Mouse (Mus musculus) embryonic facial prominence, embryonic 15.5 days (tissue): ENCODE results near the gene Gm20547. TPM values are rescaled to one million over a fixed set of nuclear protein-coding genes. Genes with fewer than 3 reads are reported as not detected.

ENCODE experiments used
- ATAC-seq: fragments of 200-750 bp; cut with Nextera tagmentation; 2 replicates; pipeline ENCODE4 v1.8.0; 2017; ENCODE audit warnings: low read depth, moderate TSS enrichment; ENCODE audit not compliant: insufficient number of reproducible peaks, low FRiP score, low TSS enrichment
- H3K27ac ChIP-seq: fragments of 300-500 bp; sonication (generic); replicated peaks from 2 replicates; pipeline ENCODE4 v1.5.1; 2015; ENCODE audit warnings: mild to moderate bottlenecking, inconsistent platforms
- H3K27me3 ChIP-seq: fragments of 300-500 bp; sonication (generic); 2 replicates; pipeline ENCODE4 v1.6.1; 2015; ENCODE audit warnings: inconsistent platforms
- H3K36me3 ChIP-seq: fragments of 300-500 bp; sonication (generic); 2 replicates; pipeline ENCODE4 v1.6.1; 2015; ENCODE audit warnings: mild to moderate bottlenecking, inconsistent platforms
- H3K4me1 ChIP-seq: fragments of 300-500 bp; sonication (generic); 2 replicates; pipeline ENCODE4 v1.6.1; 2015; ENCODE audit warnings: inconsistent platforms
- H3K4me2 ChIP-seq: fragments of 300-500 bp; sonication (generic); replicated peaks from 2 replicates; pipeline ENCODE4 v1.6.1; 2015; ENCODE audit warnings: mild to moderate bottlenecking, inconsistent platforms
- H3K4me3 ChIP-seq: fragments of 300-500 bp; sonication (generic); replicated peaks from 2 replicates; pipeline ENCODE4 v1.5.1; 2015; ENCODE audit warnings: mild to moderate bottlenecking, inconsistent platforms
- H3K9ac ChIP-seq: fragments of 300-500 bp; sonication (generic); 2 replicates; pipeline ENCODE4 v1.6.1; 2015; ENCODE audit warnings: inconsistent platforms
- H3K9me3 ChIP-seq: fragments of 300-500 bp; sonication (generic); replicated peaks from 2 replicates; pipeline ENCODE4 v1.6.1; 2016; ENCODE audit warnings: inconsistent platforms
- WGBS: fragments of 180-500 bp; shearing (Covaris S2); methylation state at CpG from one replicate; pipeline ENCODE4 v1.1.7; 2015; 5-methylcytosine and 5-hydroxymethylcytosine counted together
- polyA plus RNA-seq: library from polyadenylated mRNA; unstranded; fragments of >200 nt; fragmentation: Nextera tagmentation; extraction: Ambion mirVana; gene quantifications from 2 replicates; pipeline ENCODE4 v1.2.1, GENCODE M21; 2015

The Gm20547 gene
- polyA plus RNA-seq, 1 experiment from 2014 or later = not detected

GRCm38 (mm10) chr17:34879336-34879879 lies 2.4 kb downstream of the Gm20547 start, which contains the start of gene Zbtb12:
Gene Zbtb12, plus strand, starts transcription at chr17:34879483.
- H3K36me3 ChIP-seq = no peaks in the 10 kb centered on the region
- H3K27me3 ChIP-seq = no peaks in the 10 kb centered on the region
- H3K4me2 ChIP-seq = no peak within 1 kb of the TSS
- H3K4me1 ChIP-seq = peaks cover 25% of the 10 kb centered on the region
- no peak within 1 kb of the TSS for H3K27ac ChIP-seq
- 44% methylated on average over 11 of the region's 11 CpGs for WGBS
- no peak for ATAC-seq
- no peak within 1 kb of the TSS for H3K4me3 ChIP-seq
- no peak within 1 kb of the TSS for H3K9ac ChIP-seq
- no peaks in the 10 kb centered on the region for H3K9me3 ChIP-seq

- 86% methylated on average over 6 of the region's 6 CpGs for WGBS
These were observed 7.5 kb downstream of the Gm20547 start for GRCm38 (mm10) chr17:34874321-34874720.

GRCm38 (mm10) chr17:34865981-34866380 lies 15.9 kb downstream of the Gm20547 start:
- ATAC-seq = no peak
- no peaks in the 10 kb centered on the region for H3K9me3 ChIP-seq
- no peak overlapping the region for H3K4me2 ChIP-seq
- H3K4me3 ChIP-seq = no peak overlapping the region
- no peaks in the 10 kb centered on the region for H3K36me3 ChIP-seq
- H3K27ac ChIP-seq = no peak overlapping the region
- H3K9ac ChIP-seq = no peak overlapping the region
- H3K4me1 ChIP-seq = no peaks in the 10 kb centered on the region
- H3K27me3 ChIP-seq = no peaks in the 10 kb centered on the region
- WGBS = 52% methylated on average over 7 of the region's 7 CpGs

More at GRCm38 (mm10) chr17:34874321-34874720, 7.5 kb downstream of the Gm20547 start:
- Histone ChIP-seq H3K4me2 (no peak overlapping the region), H3K4me3 (no peak overlapping the region), H3K9ac (no peak overlapping the region), H3K27ac (no peak overlapping the region), H3K27me3 (no peaks in the 10 kb centered on the region), H3K9me3 (no peaks in the 10 kb centered on the region), H3K36me3 (no peaks in the 10 kb centered on the region), H3K4me1 (no peaks in the 10 kb centered on the region)
- no peak for ATAC-seq

GRCm38 (mm10) chr17:34862416-34863081 lies 19.3 kb downstream of the Gm20547 start, which contains the start of gene Cfb:
Gene Cfb, minus strand, starts transcription at chr17:34862518.
- WGBS = 66% methylated on average over 8 of the region's 8 CpGs
- H3K4me1 ChIP-seq = no peaks in the 10 kb centered on the region
- H3K27me3 ChIP-seq = no peaks in the 10 kb centered on the region
- no peak within 1 kb of the TSS for H3K27ac ChIP-seq
- ATAC-seq = no peak
- H3K36me3 ChIP-seq = no peaks in the 10 kb centered on the region; the same call in 1 of the 2 replicates
- H3K4me3 ChIP-seq = no peak within 1 kb of the TSS
- H3K4me2 ChIP-seq = no peak within 1 kb of the TSS
- no peak within 1 kb of the TSS for H3K9ac ChIP-seq
- no peaks in the 10 kb centered on the region for H3K9me3 ChIP-seq

- H3K9ac ChIP-seq = no peak overlapping the region
These were observed 20.0 kb downstream of the Gm20547 start for GRCm38 (mm10) chr17:34861704-34862415.

GRCm38 (mm10) chr17:34860514-34860913 lies 21.3 kb downstream of the Gm20547 start:
- Histone ChIP-seq H3K27me3 (no peaks in the 10 kb centered on the region), H3K4me2 (no peak overlapping the region), H3K9me3 (no peaks in the 10 kb centered on the region), H3K27ac (no peak overlapping the region), H3K4me3 (no peak overlapping the region), H3K36me3 (peaks cover 15% of the 10 kb centered on the region), H3K4me1 (no peaks in the 10 kb centered on the region), H3K9ac (no peak overlapping the region)
- no peak for ATAC-seq
- 83% methylated on average over 9 of the region's 9 CpGs for WGBS

More at GRCm38 (mm10) chr17:34861704-34862415, 20.0 kb downstream of the Gm20547 start:
- Histone ChIP-seq H3K27me3 (no peaks in the 10 kb centered on the region), H3K4me1 (no peaks in the 10 kb centered on the region), H3K4me3 (no peak overlapping the region), H3K4me2 (no peak overlapping the region), H3K36me3 (peaks cover 4% of the 10 kb centered on the region; the same call in 1 of the 2 replicates), H3K9me3 (no peaks in the 10 kb centered on the region), H3K27ac (no peak overlapping the region)
- ATAC-seq = no peak
- WGBS = 67% methylated on average over 13 of the region's 13 CpGs

GRCm38 (mm10) chr17:34858670-34859069 lies 23.2 kb downstream of the Gm20547 start:
- peaks cover 32% of the 10 kb centered on the region for H3K36me3 ChIP-seq
- H3K9me3 ChIP-seq = no peaks in the 10 kb centered on the region
- 78% methylated on average over 4 of the region's 4 CpGs for WGBS
- no peaks in the 10 kb centered on the region for H3K27me3 ChIP-seq
- H3K4me1 ChIP-seq = no peaks in the 10 kb centered on the region
- no peak overlapping the region for H3K4me3 ChIP-seq
- ATAC-seq = no peak
- H3K4me2 ChIP-seq = no peak overlapping the region
- H3K27ac ChIP-seq = no peak overlapping the region
- H3K9ac ChIP-seq = no peak overlapping the region

- Histone ChIP-seq H3K27me3 (no peaks in the 10 kb centered on the region), H3K4me2 (no peak overlapping the region), H3K9ac (no peak overlapping the region), H3K27ac (no peak overlapping the region), H3K4me3 (no peak overlapping the region), H3K36me3 (peaks cover 45% of the 10 kb centered on the region), H3K4me1 (peaks cover 13% of the 10 kb centered on the region), H3K9me3 (no peaks in the 10 kb centered on the region)
- no peak for ATAC-seq
- 33% methylated on average over 3 of the region's 3 CpGs for WGBS
These were observed 26.0 kb downstream of the Gm20547 start for GRCm38 (mm10) chr17:34855825-34856224.

- Histone ChIP-seq H3K27ac (no peak overlapping the region), H3K4me1 (peaks cover 16% of the 10 kb centered on the region), H3K36me3 (peaks cover 45% of the 10 kb centered on the region), H3K9me3 (no peaks in the 10 kb centered on the region), H3K4me3 (no peak overlapping the region), H3K9ac (no peak overlapping the region), H3K4me2 (no peak overlapping the region), H3K27me3 (no peaks in the 10 kb centered on the region)
- WGBS = 77% methylated on average over 3 of the region's 3 CpGs
- ATAC-seq = no peak
These were observed 27.1 kb downstream of the Gm20547 start for GRCm38 (mm10) chr17:34854761-34855160.

- Histone ChIP-seq H3K27ac (no peak overlapping the region), H3K4me1 (peaks cover 24% of the 10 kb centered on the region), H3K36me3 (peaks cover 45% of the 10 kb centered on the region), H3K27me3 (no peaks in the 10 kb centered on the region), H3K4me3 (no peak overlapping the region), H3K9ac (no peak overlapping the region), H3K4me2 (no peak overlapping the region), H3K9me3 (no peaks in the 10 kb centered on the region)
- no peak for ATAC-seq
- 57% methylated on average over 8 of the region's 8 CpGs for WGBS
These were observed 28.3 kb downstream of the Gm20547 start for GRCm38 (mm10) chr17:34853511-34853910.

- WGBS = under 1% methylated on average over 25 of the region's 25 CpGs
- H3K9me3 ChIP-seq = no peaks in the 10 kb centered on the region
- H3K36me3 ChIP-seq = peaks cover 55% of the 10 kb centered on the region
- H3K27ac ChIP-seq = 0 out of 2 replicates have a peak overlapping the region, but pooled peaks have one; percentile 51
- peak overlapping the region; percentile 98 for H3K9ac ChIP-seq
- H3K4me1 ChIP-seq = peaks cover 24% of the 10 kb centered on the region
- no peaks in the 10 kb centered on the region for H3K27me3 ChIP-seq
- H3K4me3 ChIP-seq = peak overlapping the region; percentile 98
- no peak for ATAC-seq
- H3K4me2 ChIP-seq = peak overlapping the region; percentile 94
These were observed 31.2 kb downstream of the Gm20547 start for GRCm38 (mm10) chr17:34850517-34851125.
